Mouse (Mus musculus): ENCODE data around the gene Crat. TPM values are rescaled to one million over a fixed set of nuclear protein-coding genes. Genes with fewer than 3 reads are reported as not detected.

Crat gene
- polyA plus RNA-seq, 1 experiment from 2014 or later, result 25.8 TPM

DNA sequence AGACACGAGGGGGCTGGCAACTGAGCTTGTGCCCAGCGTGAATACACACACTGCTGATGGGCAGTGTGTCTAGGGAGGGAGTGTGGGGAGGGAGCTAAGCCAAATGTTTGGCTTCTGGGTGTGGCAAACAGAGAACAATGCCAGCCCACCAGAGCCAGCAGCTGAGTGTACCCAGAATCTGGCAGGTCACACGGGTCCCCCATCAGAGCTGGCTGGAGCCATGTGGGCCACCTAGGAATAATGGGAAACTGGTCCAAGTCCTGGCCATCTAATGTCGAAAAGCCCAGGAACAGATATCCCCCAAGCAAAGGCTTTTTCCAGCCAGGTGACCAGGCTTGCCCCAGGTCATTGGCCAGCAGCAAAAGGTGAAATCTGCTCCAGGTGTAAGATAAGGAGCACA is 59.8 kb downstream of the Crat start:
- Histone ChIP-seq H3K36me3 (ENCODE audit: control insufficient read depth, insufficient read depth, low read length) (no peaks in the 10 kb centered on the region), H3K27ac (ENCODE audit: low read depth, low read length) (no peak overlapping the region), H3K9me3 (ENCODE audit: control insufficient read depth, low read length) (no peaks in the 10 kb centered on the region), H3K9ac (ENCODE audit: low read length) (no peak overlapping the region), H3K4me2 (ENCODE audit: low read depth, low read length, severe bottlenecking) (no peak overlapping the region), H3K27me3 (ENCODE audit: control insufficient read depth, insufficient read depth, low read length) (no peaks in the 10 kb centered on the region), H3K4me3 (ENCODE audit: low read depth, low read length) (no peak overlapping the region), H3K4me1 (replicated peaks; ENCODE audit: control insufficient read depth, insufficient read depth, low read length) (peaks cover 10% of the 10 kb centered on the region)
- DNase-seq (ENCODE audit: low spot score) (no peak), ATAC-seq (replicated peaks; ENCODE audit: low FRiP score) (no peak)
- 74% methylated on average over 4 of the region's 4 CpGs for WGBS

DNA sequence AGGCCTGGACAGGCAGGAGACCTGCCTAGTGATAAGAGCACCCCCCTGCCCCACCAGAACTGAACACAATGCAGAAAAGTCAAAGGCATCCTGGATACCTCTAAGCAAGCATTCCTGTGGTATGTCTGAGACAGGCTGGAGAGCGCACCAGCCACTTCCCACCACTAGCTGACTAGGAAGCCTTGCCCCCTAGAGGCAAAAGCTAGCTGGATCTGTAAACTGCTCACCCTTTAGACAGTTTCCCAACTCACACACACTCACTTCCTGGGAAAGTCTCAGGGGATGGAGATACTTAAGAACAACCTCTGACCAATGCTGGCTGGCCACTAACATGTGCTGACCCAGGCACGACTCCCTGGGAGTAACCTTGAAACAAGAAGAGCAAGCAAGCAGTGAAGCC is 64.5 kb downstream of the Crat start:
- Histone ChIP-seq H3K36me3 (ENCODE audit: control insufficient read depth, insufficient read depth, low read length) (no peaks in the 10 kb centered on the region; the same call in 1 of the 2 replicates), H3K4me3 (ENCODE audit: low read depth, low read length) (no peak overlapping the region), H3K27me3 (ENCODE audit: control insufficient read depth, insufficient read depth, low read length) (no peaks in the 10 kb centered on the region), H3K4me1 (replicated peaks; ENCODE audit: control insufficient read depth, insufficient read depth, low read length) (no peaks in the 10 kb centered on the region), H3K4me2 (ENCODE audit: low read depth, low read length, severe bottlenecking) (no peak overlapping the region), H3K9ac (ENCODE audit: low read length) (no peak overlapping the region), H3K9me3 (ENCODE audit: control insufficient read depth, low read length) (no peaks in the 10 kb centered on the region), H3K27ac (ENCODE audit: low read depth, low read length) (no peak overlapping the region)
- no peak for ATAC-seq (replicated peaks; ENCODE audit: low FRiP score)
- DNase-seq (ENCODE audit: low spot score), result no peak
- 78% methylated on average over 2 of the region's 2 CpGs for WGBS

Small RNAs within 50 kb of the gene (microRNA-seq; reads per million reads assigned to microRNA genes)
- not detected for gene Gm47292 (ENCODE audit: insufficient number of aligned reads)

Other genes with a start within 250 kb of the Crat start
- gene Endog, start 244.3 kb downstream of the Crat start, polyA plus RNA-seq (2014; fragmentation: Nextera tagmentation; extraction: Ambion mirVana), result 14.4 and 16.4 TPM in 2 replicates
- gene Spout1, start 237.4 kb downstream of the Crat start, polyA plus RNA-seq (2014; fragmentation: Nextera tagmentation; extraction: Ambion mirVana), result 79.7 and 81.7 TPM in 2 replicates
- gene Kyat1, start 210.0 kb downstream of the Crat start, polyA plus RNA-seq (2014; fragmentation: Nextera tagmentation; extraction: Ambion mirVana), result 8.4 and 9.6 TPM in 2 replicates
- gene Lrrc8a, start 178.1 kb downstream of the Crat start, polyA plus RNA-seq (2014; fragmentation: Nextera tagmentation; extraction: Ambion mirVana), result 50.7 and 54.5 TPM in 2 replicates
- 0.20 and 0.28 TPM in 2 replicates for gene Gm28035, start 175.2 kb downstream of the Crat start, polyA plus RNA-seq (2014; fragmentation: Nextera tagmentation; extraction: Ambion mirVana)
- 3.8 and 3.9 TPM in 2 replicates for gene Phyhd1, start 149.6 kb downstream of the Crat start, polyA plus RNA-seq (2014; fragmentation: Nextera tagmentation; extraction: Ambion mirVana)
- gene Gm28038, start 134.8 kb downstream of the Crat start, polyA plus RNA-seq (2014; fragmentation: Nextera tagmentation; extraction: Ambion mirVana), result not detected in 2 replicates
- gene Dolk, start 129.5 kb downstream of the Crat start, polyA plus RNA-seq (2014; fragmentation: Nextera tagmentation; extraction: Ambion mirVana), result 26.2 and 26.3 TPM in 2 replicates
- gene Nup188, start 129.4 kb downstream of the Crat start, polyA plus RNA-seq (2014; fragmentation: Nextera tagmentation; extraction: Ambion mirVana), result 65.8 and 67.0 TPM in 2 replicates
- 69.4 and 72.9 TPM in 2 replicates for gene Sh3glb2, start 56.5 kb downstream of the Crat start, polyA plus RNA-seq (2014; fragmentation: Nextera tagmentation; extraction: Ambion mirVana)
- 26.3 and 26.6 TPM in 2 replicates for gene Miga2, start 51.6 kb downstream of the Crat start, polyA plus RNA-seq (2014; fragmentation: Nextera tagmentation; extraction: Ambion mirVana)
- 47.9 and 53.6 TPM in 2 replicates for gene Dolpp1, start 23.6 kb downstream of the Crat start, polyA plus RNA-seq (2014; fragmentation: Nextera tagmentation; extraction: Ambion mirVana)
- 90.0 and 94.5 TPM in 2 replicates for gene Ptpa, start 226 bp upstream of the Crat start, polyA plus RNA-seq (2014; fragmentation: Nextera tagmentation; extraction: Ambion mirVana)
- gene Ier5l, start 58.4 kb upstream of the Crat start, polyA plus RNA-seq (2014; fragmentation: Nextera tagmentation; extraction: Ambion mirVana), result 3.7 and 8.5 TPM in 2 replicates
- gene Cstad, start 179.2 kb upstream of the Crat start, polyA plus RNA-seq (2014; fragmentation: Nextera tagmentation; extraction: Ambion mirVana), result 0.57 and 0.71 TPM in 2 replicates